Mouse (Mus musculus) liver, adult 2 months (tissue): Measurements from ENCODE around the gene Plpp6. TPM values are rescaled to one million over a fixed set of nuclear protein-coding genes. Genes with fewer than 3 reads are reported as not detected.

Experiments used
- DNase-seq: peaks from one replicate; pipeline ENCODE4 v3.0.0-alpha.2; 2011; ENCODE audit warnings: low read depth, low spot score; ENCODE audit errors: extremely low read depth
- H3K27ac ChIP-seq: fragments of 200-500 bp; replicated peaks from 2 replicates; pipeline ENCODE4 v1.5.1; 2012; ENCODE audit warnings: low read depth, mild to moderate bottlenecking, control low read depth, inconsistent platforms, low read length; ENCODE audit not compliant: insufficient read depth
- H3K27me3 ChIP-seq: fragments of 200-500 bp; 2 replicates; pipeline ENCODE4 v1.6.1; 2012; ENCODE audit warnings: mild to moderate bottlenecking, moderate library complexity, low read length, inconsistent platforms; ENCODE audit not compliant: control insufficient read depth, insufficient read depth
- H3K36me3 ChIP-seq: fragments of 200-500 bp; 2 replicates; pipeline ENCODE4 v1.6.1; 2012; ENCODE audit warnings: low read length, inconsistent platforms; ENCODE audit not compliant: control insufficient read depth, insufficient read depth
- H3K4me1 ChIP-seq: fragments of 200-500 bp; 2 replicates; pipeline ENCODE4 v1.6.1; 2011; ENCODE audit warnings: low read length; ENCODE audit not compliant: control insufficient read depth, insufficient read depth
- H3K4me3 ChIP-seq: fragments of 200-500 bp; 2 replicates; pipeline ENCODE4 v1.5.1; 2011; ENCODE audit warnings: low read depth, mild to moderate bottlenecking, control low read depth, low read length, moderate library complexity; ENCODE audit not compliant: insufficient read depth
- H3K79me2 ChIP-seq: fragments of 200-500 bp; 2 replicates; pipeline ENCODE4 v1.6.1; 2012; ENCODE audit warnings: inconsistent platforms, mild to moderate bottlenecking, low read length, moderate library complexity; ENCODE audit not compliant: control insufficient read depth, insufficient read depth
- H3K9ac ChIP-seq: fragments of 200-500 bp; 2 replicates; pipeline ENCODE4 v1.6.1; 2012; ENCODE audit warnings: low read depth, mild to moderate bottlenecking, control low read depth, inconsistent platforms, low read length
- CTCF ChIP-seq: fragments of 200-500 bp; IDR thresholded peaks from 2 replicates; pipeline ENCODE4 v1.5.1; 2011; ENCODE audit warnings: low read depth, low read length, control low read depth
- POLR2A ChIP-seq: fragments of 200-500 bp; IDR thresholded peaks from 2 replicates; pipeline ENCODE4 v1.6.1; 2011; ENCODE audit warnings: low read length, control low read depth; ENCODE audit not compliant: insufficient read depth; ENCODE audit errors: extremely low read depth
- WGBS: fragments of 180-500 bp; shearing (Covaris S2); methylation state at CpG from one replicate; pipeline ENCODE4 v1.1.7; 2018; 5-methylcytosine and 5-hydroxymethylcytosine counted together
- polyA plus RNA-seq: library from polyadenylated mRNA; depleted of rRNA; stranded (reverse); fragments of >200 nt; gene quantifications from 2 replicates; pipeline ENCODE4 v1.2.3, GENCODE M21; 2012; rRNA removed
- total RNA-seq: library from RNA; depleted of rRNA; stranded (reverse); fragments of >200 nt; gene quantifications from 2 replicates; pipeline ENCODE4 v1.2.3, GENCODE M21; 2014; rRNA removed

The Plpp6 gene
- total and polyA plus RNA-seq, 2 experiments = 7.2 to 8.3 TPM

GRCm38 (mm10) chr19:29015410-29016203 is 51.9 kb downstream of the Plpp6 start:
- Histone ChIP-seq H3K27me3 (no peaks in the 10 kb centered on the region), H3K9ac (no peak overlapping the region), H3K36me3 (peaks cover 51% of the 10 kb centered on the region), H3K4me1 (no peaks in the 10 kb centered on the region), H3K4me3 (no peak overlapping the region), H3K27ac (no peak overlapping the region), H3K79me2 (no peaks in the 10 kb centered on the region)
- no peak for DNase-seq
- WGBS = 84% methylated on average over 8 of the region's 8 CpGs
- no peak for TF ChIP-seq POLR2A
- TF ChIP-seq CTCF = no peak

- Histone ChIP-seq H3K27me3 (no peaks in the 10 kb centered on the region), H3K36me3 (peaks cover 51% of the 10 kb centered on the region), H3K9ac (no peak overlapping the region), H3K79me2 (no peaks in the 10 kb centered on the region), H3K4me3 (no peak overlapping the region), H3K4me1 (no peaks in the 10 kb centered on the region), H3K27ac (no peak overlapping the region)
- TF ChIP-seq POLR2A = no peak
- TF ChIP-seq CTCF = no peak
- no peak for DNase-seq
- 83% methylated on average over 5 of the region's 5 CpGs for WGBS
Measured at GRCm38 (mm10) chr19:29016204-29016765, 52.5 kb downstream of the Plpp6 start.

Other genes starting within 250 kb of the Plpp6 start
- 0.27 TPM in 1 of 2 replicates, not detected in the other for gene Slc1a1, start 128.9 kb upstream of the Plpp6 start, total RNA-seq
- gene Slc1a1, start 128.9 kb upstream of the Plpp6 start, polyA plus RNA-seq = not detected in 2 replicates
- 1.8 and 1.9 TPM in 2 replicates for gene 4430402I18Rik, start 3.8 kb downstream of the Plpp6 start, total RNA-seq
- gene 4430402I18Rik, start 3.8 kb downstream of the Plpp6 start, polyA plus RNA-seq = 2.8 and 3.4 TPM in 2 replicates
- gene Cdc37l1, start 26.4 kb downstream of the Plpp6 start, total RNA-seq = 33.5 and 37.3 TPM in 2 replicates
- 6.8 and 8.6 TPM in 2 replicates for gene Cdc37l1, start 26.4 kb downstream of the Plpp6 start, polyA plus RNA-seq
- gene Ak3, start 84.0 kb downstream of the Plpp6 start, total RNA-seq = 241 and 247 TPM in 2 replicates
- gene Ak3, start 84.0 kb downstream of the Plpp6 start, polyA plus RNA-seq = 183 and 205 TPM in 2 replicates
- gene Rcl1, start 137.4 kb downstream of the Plpp6 start, total RNA-seq = 117 and 132 TPM in 2 replicates
- 75.7 and 87.8 TPM in 2 replicates for gene Rcl1, start 137.4 kb downstream of the Plpp6 start, polyA plus RNA-seq